Mouse (Mus musculus) frontal cortex, postnatal 10 days (tissue): Measurements from ENCODE around the gene Gzmg.
"Not testable (repeated sequence)": the region's sequence is repeated elsewhere in the genome, so short reads cannot be mapped to it uniquely, and the experiment has no call there.

ENCODE experiments used
- DNase-seq, 2 experiments: peaks; one replicate each; pipeline ENCODE4 v3.0.0; 2022; ENCODE audit warnings: low spot score in 2 of 2, mixed read lengths in 1 of 2

Gzmg gene

DNA sequence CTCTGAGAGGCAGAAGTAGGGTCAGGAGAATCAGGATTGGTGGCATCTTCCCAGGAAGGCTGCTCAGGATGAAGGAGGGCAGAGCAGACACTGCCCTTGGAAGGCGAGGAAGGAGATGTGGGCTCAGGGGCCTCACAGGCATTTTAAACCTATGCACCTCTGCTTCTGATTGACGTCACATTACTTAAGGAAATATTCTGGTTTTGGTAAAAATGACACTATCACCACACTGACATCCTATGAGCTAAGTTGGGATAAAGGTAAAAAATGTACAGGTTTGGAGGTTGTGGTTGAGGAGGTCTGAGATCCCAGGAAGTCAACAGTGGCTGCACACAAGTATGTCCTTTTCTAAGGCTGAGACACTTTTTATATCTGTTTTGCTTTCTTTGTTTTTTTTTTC lies at the start of gene Gzmg:
Gzmg (minus strand) TSS at position 101 of the 400 bp plus-strand sequence.
- not testable (repeated sequence) for DNase-seq

DNA sequence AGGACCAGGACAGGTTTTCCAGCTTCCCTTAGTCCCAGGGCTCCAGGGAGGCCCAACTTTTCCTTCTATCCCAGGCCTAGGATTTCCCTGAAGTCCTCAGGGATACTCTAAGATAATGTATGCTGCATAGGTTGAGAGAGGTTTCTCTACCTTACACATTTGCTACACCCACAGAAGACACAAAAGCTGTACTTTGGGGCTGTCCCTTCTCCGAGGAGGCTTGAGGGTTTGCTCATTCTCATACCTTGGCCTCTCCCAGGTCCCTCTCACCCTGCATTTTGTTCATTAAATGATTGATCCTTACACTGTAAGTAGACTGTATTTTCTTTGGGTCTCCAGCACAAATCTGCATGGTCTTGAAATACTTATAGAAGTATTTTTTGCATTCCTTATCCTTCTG lies 46.2 kb upstream of the Gzmg start:
- no peak for DNase-seq

DNA sequence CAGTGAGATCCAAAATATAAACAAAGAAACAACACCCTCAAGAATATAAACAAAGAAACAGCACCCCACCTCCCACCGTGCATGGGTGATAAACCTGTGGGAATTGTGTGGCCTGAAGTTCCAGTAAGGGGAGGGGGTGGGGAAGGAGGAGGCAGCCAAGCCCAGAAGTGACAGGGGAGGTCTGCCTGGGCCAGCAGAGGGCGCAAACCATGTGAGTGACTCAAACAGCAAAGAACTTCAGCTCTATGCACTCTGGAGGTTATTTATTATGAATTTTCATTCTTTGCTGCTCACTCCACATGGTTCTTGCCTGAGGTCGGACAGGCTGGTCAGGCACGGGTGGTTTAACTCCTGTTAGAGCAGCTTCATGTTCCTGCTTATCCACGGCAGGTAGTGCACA lies 45.6 kb upstream of the Gzmg start:
- DNase-seq: not testable (repeated sequence)

DNA sequence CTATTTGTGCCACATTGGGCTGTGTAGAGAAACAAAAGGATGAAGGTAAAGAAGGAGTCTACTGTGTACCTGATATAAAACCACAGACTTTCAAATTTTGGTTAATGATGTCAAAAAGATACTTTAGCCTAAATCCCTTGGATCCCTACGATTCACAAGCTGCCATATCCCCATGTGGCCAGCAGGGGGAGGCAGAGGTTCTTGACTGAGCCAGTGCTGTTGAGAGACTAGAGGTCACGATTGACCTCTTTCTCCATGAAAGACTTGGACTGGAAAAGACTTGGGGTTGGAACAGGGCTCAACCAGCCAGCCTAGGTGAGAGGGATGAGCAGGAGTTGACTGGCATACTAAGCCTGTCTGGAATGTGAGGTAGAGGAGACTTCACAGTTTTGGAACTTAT lies 44.6 kb upstream of the Gzmg start:
- DNase-seq: peak in 1 of 2 experiments; percentile 54

DNA sequence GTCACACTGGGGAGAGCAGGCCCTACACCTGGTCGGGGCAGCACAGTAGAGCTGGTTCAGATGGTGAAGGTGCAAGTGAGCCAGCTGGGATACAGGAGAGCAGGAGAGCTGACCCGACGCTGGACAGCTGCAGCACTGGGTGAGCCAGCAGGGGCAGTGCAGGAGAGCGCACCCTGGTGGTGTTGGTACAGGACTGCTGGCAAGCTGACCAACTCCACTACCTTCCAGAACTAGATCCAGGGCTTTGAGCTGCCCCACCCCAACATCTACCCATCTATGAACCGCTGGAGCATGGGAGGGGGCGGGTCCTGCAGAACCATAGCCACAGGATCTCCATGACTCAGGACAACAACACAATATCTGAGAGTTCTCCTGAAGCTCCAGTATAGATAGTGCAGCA lies 27.6 kb upstream of the Gzmg start:
- DNase-seq: no peak

DNA sequence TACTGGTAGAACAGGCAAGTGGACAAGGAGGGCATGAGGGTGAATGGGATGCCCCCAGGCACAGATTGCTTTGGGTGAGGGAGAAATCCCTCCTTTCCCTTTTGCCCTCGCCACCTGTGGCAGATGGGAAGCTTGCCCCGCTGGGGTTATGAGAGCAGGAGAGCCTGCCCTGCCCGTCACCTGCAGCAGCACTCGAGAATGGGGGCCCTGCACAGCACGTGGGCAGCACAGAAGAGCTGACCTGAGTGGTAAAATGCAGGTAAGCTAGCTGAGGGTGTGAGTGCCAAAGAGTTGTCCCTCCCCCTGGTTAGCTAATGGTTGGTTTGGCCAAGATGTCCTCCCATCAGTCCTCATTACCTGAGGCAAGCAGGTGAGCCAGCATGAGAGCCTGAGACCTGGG lies 27.1 kb upstream of the Gzmg start:
- DNase-seq: no peak

DNA sequence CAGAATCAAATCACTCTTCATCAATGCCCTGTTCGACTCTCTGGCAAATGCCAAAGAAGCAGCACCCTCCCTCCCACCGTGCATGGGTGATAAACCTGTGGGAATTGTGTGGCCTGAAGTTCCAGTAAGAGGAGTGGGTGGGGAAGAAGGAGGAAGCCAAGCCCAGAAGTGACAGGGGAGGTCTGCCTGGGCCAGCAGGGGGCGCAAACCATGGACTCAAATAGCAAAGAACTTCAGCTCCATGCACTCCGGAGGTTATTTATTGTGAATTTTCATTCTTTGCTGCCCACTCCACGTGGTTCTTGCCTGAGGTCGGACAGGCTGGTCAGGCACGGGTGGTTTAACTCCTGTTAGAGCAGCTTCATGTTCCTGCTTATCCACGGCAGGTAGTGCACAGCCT lies 18.3 kb upstream of the Gzmg start:
- DNase-seq: not testable (repeated sequence)

DNA sequence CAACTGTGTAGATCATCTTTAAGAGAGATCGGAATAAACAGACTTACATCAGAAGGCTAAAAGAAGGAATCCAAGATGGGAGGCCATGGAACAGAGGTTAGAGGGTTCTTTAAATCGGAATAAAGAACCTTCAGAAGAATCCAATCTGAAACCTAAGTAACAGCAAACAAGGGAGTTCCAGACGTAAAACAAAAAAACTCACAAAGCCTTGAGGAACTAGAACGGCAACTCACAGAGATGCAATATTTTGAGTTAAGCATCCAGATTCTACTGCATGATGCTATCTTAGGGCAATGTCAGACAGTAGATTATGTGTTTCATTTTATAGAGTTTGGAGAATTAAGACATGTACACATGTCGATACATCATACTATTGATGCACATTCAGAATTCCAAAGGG lies 15.1 kb upstream of the Gzmg start, which contains the start of gene Gzmn:
Gzmn (minus strand) TSS at position 101 of the 400 bp plus-strand sequence.
- DNase-seq: no peak

DNA sequence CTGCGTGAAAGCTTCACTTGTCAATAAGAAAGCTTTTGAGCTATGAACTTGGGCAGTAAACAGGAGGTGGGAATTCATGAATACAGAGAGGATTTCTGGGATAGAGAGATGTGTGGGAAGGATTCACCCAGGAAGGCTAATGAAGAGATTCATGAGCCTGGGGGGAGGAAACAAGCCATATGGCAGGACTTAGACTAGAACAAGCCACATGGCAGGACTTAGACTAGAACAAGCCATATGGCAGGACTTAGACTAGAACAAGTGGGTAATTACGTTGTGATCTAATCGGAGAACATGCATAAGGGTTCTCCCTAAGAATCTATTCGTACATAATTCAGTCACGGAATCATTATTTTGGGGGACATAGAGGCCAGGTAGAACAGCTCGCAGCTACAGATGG lies 14.0 kb upstream of the Gzmg start:
- no peak for DNase-seq

DNA sequence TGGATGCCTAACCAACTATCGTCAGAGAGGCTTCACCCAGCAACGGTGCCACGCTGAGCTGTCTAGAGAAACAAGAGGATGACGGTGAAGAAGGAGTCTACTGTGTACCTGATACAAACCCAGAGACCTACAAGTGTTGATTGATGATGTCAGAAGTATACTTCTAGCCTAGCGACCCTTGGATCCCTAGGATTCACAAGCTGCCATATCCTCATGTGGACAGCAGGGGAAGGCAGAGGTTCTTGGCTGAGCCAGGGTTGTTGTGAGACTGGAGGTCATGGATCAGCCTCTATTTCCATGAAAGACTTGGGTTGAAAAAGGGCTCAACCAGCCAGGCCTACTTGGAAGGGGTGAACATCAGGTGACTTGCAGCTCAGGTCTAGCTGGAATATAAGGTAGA lies 13.4 kb upstream of the Gzmg start:
- no peak for DNase-seq

DNA sequence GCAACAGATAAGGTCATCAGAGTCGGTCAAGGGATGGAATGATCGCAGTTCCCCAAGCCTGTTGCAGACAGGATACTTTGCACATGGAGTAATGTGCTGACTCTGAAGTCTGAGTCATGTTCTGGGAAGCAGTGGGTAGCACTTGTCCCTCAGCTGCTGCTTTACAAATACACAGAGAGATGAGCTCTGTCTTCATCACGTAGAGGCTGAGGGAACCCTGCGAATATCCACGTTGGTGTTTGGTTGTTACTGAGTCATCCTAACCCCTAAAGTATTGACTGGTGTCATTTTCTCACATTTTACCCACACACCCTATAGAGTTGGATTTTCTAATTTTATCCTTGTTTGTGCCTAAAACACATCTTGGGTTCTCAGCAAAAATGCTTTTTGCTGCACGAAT lies 8.6 kb upstream of the Gzmg start:
- no peak for DNase-seq

DNA sequence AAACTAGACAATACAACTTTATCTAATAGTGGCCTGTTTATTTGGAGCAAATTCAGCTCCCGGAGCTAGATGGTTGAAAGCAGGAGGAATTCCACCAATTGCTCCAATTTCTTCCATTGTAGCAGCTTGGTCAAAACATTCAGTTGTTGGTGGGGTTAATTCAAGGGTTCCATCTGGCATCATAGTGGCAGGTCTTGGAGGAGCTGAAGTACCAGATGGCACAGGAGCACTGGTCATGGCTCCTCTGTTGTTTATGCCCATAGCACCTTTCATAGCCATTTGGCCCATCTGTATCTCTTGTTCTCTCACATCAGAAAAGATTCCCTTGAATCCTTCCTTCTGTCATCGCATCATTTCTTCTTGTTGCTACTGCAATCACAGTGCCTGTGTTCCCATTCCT lies 2.7 kb upstream of the Gzmg start:
- no peak for DNase-seq

DNA sequence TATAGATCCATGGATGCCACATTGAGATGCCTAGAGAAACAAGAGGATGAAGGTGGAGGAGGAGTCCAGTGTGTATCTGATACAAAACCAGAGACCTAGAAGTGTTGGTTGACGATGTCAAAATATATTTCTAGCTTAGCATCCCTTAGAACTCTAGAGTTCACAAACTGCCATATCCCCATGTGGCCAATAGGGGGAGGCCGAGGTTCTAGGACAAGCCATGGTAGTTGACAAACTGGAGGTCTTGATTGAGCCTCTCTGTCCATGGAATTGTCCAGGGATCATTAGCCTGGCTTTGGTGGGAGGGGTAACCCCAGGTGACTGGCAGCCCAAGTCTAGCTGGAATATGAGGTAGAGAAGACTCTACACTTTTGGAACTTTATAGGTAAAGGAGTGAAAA lies 4.0 kb downstream of the Gzmg start:
- no peak for DNase-seq

DNA sequence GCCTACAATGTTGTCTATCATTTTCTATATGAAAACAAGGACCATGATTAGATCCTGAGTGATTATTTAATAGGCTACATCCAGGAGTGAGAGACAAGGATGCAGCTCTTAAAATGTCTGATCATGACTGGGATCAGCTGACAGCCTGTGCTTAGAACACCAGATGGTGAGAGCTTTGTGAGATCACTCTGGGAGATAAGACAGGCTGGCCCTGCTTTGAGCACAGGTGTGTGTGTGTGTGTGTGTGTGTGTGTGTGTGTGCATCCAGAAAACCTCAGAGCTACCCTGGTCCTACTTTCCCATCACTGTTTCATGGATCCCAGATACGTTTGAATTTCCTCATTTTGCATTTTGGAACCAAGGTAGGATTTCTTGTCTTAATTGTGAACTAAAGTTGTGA lies 25.7 kb downstream of the Gzmg start:
- DNase-seq: not testable (repeated sequence)

DNA sequence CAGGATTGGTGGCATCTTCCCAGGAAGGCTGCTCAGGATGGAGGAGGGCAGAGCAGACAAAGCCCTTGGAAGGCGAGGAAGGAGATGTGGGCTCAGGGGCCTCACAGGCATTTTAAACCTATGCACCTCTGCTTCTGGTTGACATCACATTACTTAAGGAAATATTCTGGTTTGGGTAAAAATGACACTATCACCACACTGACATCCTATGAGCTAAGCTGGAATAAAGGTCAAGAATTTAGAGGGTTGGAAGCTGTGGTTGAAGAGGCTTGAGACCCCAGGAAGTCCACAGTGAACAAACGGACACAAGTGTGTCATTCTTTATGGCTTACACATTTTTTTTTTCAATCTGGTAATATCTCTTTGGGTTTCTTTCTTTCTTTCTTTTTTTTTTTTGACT lies 26.9 kb downstream of the Gzmg start, which contains the start of gene Gzmd:
Gzmd (minus strand) TSS at position 101 of the 400 bp plus-strand sequence.
- not testable (repeated sequence) for DNase-seq

DNA sequence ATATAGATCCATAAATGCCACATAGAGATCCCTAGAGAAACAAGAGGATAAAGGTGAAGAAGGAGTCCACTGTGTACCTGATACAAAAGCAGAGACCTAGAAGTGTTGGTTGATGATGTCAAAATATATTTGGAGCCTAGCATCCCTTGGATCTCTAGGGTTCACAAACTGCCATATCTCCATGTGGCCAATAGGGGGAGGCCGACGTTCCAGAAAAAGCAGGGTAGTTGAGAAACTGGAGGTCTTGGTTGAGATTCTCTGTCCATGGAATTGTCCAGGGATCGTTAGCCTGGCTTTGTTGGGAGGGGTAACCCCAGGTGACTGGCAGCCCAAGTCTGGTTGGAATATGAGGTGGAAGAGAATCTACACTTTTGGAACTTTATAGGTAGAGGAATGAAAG lies 31.0 kb downstream of the Gzmg start:
- DNase-seq: no peak

DNA sequence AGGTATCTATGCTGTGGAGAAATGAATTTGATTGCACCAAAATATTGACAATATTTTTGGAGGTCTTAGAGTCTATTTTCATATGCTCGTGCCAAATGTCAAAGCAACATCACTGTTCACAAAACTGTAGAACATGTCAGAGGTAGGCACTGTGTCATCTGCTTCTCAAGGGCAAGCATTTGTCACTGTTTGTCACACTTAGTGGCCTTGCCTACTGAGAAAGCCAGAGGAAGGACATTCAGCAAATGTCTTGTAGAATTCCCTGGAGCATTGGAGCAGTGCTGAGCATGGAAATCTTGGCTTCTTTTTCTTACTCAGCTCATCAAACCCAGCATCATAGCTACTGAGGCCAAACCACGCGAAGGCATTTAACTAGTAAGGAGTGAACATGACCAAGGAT lies 35.9 kb downstream of the Gzmg start:
- DNase-seq: no peak

DNA sequence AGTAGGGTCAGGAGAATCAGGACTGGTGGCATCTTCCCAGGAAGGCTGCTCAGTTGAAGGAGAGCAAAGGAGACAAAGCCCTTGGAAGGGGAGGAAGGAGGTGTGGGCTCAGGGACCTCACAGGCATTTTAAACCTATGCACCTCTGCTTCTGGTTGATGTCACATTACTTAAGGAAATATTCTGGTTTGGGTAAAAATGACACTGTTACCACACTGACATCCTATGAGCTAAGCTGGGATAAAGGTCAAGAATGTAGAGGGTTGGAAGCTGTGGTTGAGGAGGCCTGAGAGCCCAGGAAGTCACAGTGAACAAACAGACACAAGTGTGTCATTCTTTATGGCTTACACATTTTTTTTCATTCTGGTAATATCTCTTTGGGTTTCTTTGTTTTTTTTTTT lies 38.9 kb downstream of the Gzmg start, which contains the start of gene Gzme:
Gzme (minus strand) TSS at position 101 of the 400 bp plus-strand sequence.
- DNase-seq: no peak

DNA sequence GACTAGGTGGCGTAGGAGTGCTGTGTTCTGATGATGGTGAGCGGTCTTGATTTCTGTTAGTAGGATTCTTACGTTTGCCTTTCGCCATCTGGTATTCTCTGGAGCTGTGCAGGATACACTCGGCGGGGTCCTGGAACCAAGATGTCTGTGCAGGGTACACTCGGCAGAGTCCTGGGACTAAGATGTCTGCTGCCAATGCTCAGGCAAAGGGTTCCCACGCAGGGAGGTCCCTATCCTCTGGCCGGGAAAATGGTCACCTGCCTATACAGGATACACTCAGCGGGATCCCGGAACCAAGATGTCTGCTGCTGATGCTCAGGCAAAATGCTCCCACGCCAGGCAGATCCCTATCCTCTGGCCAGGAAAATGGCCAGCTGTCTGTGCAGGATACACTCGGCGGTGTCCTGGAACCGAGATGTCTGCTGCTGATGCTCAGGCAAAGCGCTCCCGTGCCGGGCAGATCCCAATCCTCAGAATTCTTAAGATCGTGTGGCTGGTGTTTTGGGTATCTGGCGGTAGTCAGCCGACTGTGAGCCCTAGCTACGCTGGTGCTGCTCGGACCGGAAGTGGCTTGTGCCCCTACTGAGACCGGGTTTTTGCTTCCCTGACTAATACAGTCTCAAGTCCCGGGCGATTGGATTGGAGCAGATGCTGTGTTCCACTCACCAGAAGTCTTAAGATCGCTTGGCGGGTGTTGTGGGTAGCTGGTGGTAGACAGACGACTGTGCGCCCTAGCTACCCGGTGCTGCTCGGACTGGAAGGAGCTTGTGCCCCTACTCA lies 43.7 kb downstream of the Gzmg start:
- not testable (repeated sequence) for DNase-seq
